Mouse (Mus musculus) MEL (cell line): ENCODE measurements around the gene Trpm2.

Source experiments
- CHD2 ChIP-seq: IDR thresholded peaks from 2 replicates; pipeline ENCODE4 v1.6.1; 2011; ENCODE audit warnings: low read length, improper control_type of control experiment
- CTCF ChIP-seq, 3 experiments: IDR thresholded peaks in 2 of 3; conservative IDR thresholded peaks in 1 of 3; 2 replicates each; pipeline ENCODE4 v1.5.1; 2011 to 2012; ENCODE audit warnings: low read length in 3 of 3, low read depth in 2 of 3, mild to moderate bottlenecking in 2 of 3, improper control_type of control experiment in 1 of 3, inconsistent platforms in 1 of 3, mixed read lengths in 1 of 3, moderate library complexity in 1 of 3; ENCODE audit not compliant: control insufficient read depth in 1 of 3, insufficient read depth in 1 of 3, poor library complexity in 1 of 3, severe bottlenecking in 1 of 3
- E2F4 ChIP-seq: IDR thresholded peaks from 2 replicates; pipeline ENCODE4 v1.6.1; 2011; ENCODE audit warnings: low read depth, low read length, improper control_type of control experiment, borderline replicate concordance
- EP300 ChIP-seq, 2 experiments: IDR thresholded peaks; 2 replicates each; pipeline ENCODE4 v1.6.1; 2011; ENCODE audit warnings: improper control_type of control experiment in 2 of 2, low read length in 2 of 2, low read depth in 1 of 2, mild to moderate bottlenecking in 1 of 2
- JUND ChIP-seq: IDR thresholded peaks from 2 replicates; pipeline ENCODE4 v1.6.1; 2011; ENCODE audit warnings: low read depth, mild to moderate bottlenecking, improper control_type of control experiment, low read length
- MAZ ChIP-seq: IDR thresholded peaks from 2 replicates; pipeline ENCODE4 v1.6.1; 2012; ENCODE audit warnings: low read depth, mild to moderate bottlenecking, inconsistent platforms, low read length, improper control_type of control experiment
- MXI1 ChIP-seq: IDR thresholded peaks from 2 replicates; pipeline ENCODE4 v1.6.1; 2011; ENCODE audit warnings: mild to moderate bottlenecking, low read depth, low read length, improper control_type of control experiment
- POLR2A ChIP-seq, 2 experiments: IDR thresholded peaks; 2 replicates each; pipeline ENCODE4 v1.6.1; 2011 to 2012; ENCODE audit warnings: low read length in 2 of 2, mild to moderate bottlenecking in 2 of 2, control low read depth in 1 of 2, improper control_type of control experiment in 1 of 2, low read depth in 1 of 2, moderate library complexity in 1 of 2; ENCODE audit not compliant: control insufficient read depth in 1 of 2, insufficient read depth in 1 of 2, poor library complexity in 1 of 2
- POLR2AphosphoS2 ChIP-seq: IDR thresholded peaks from 2 replicates; pipeline ENCODE4 v1.6.1; 2011; ENCODE audit warnings: low read length, improper control_type of control experiment
- ZC3H11A ChIP-seq: IDR thresholded peaks from 2 replicates; pipeline ENCODE4 v1.6.1; 2012; ENCODE audit warnings: low read depth, mild to moderate bottlenecking, inconsistent platforms, low read length, improper control_type of control experiment
- ZKSCAN1 ChIP-seq: IDR thresholded peaks from 2 replicates; pipeline ENCODE4 v1.6.1; 2012; ENCODE audit warnings: low read depth, mild to moderate bottlenecking, inconsistent platforms, low read length, improper control_type of control experiment, moderate library complexity
- ZNF384 ChIP-seq: IDR thresholded peaks from 2 replicates; pipeline ENCODE4 v1.6.1; 2012; ENCODE audit warnings: low read depth, mild to moderate bottlenecking, inconsistent platforms, low read length, improper control_type of control experiment

DNA sequence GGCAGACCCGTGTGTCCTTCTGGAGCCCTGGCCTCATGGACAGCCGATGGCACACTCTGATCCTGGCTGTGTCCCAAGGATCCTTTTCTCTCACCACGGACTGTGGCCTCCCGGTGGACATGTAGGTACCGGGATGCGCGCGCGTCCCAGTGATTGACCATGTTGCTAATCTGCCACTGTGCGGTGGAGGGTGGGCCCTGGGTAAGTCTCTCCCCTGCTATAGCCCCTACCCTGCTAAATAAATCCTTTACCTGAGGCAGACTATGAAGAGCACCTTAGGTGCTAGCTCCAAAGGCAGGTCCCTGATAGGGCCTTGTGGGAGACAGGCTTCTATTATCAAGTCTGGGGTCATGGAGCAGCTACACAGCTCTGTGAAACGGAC is 105.6 kb downstream of the Trpm2 start:
- no peak for TF ChIP-seq POLR2A (IDR thresholded peaks at IDR 0.05; ENCODE audit: control insufficient read depth in 1 of 2, insufficient read depth in 1 of 2, low read depth in 1 of 2, low read length in 2 of 2, poor library complexity in 1 of 2)
- TF ChIP-seq JUND = no peak
- TF ChIP-seq ZKSCAN1 = no peak
- no peak for TF ChIP-seq CTCF (IDR thresholded peaks at IDR 0.05 in 2 of 3, conservative IDR thresholded peaks at IDR 0.05 in 1 of 3; ENCODE audit: control insufficient read depth in 1 of 3, insufficient read depth in 1 of 3, low read depth in 2 of 3, low read length in 3 of 3, poor library complexity in 1 of 3, severe bottlenecking in 1 of 3)
- TF ChIP-seq ZNF384 = no peak
- no peak for TF ChIP-seq MAZ
- TF ChIP-seq MXI1 = no peak
- TF ChIP-seq ZC3H11A = no peak
- TF ChIP-seq POLR2AphosphoS2 = no peak
- TF ChIP-seq EP300 (IDR thresholded peaks at IDR 0.05; ENCODE audit: low read depth in 1 of 2, low read length in 2 of 2) = no peak
- TF ChIP-seq CHD2 = no peak
- no peak for TF ChIP-seq E2F4
